Mouse (Mus musculus) neural tube, embryonic 15.5 days (tissue): ENCODE measurements at regions not wholly inside any gene's neighbourhood (a gene's known extent, or its start where the extent isn't known, plus 50 kb on each side); places are given as distances from the start of the nearest gene placed in this dataset.

Experiments used
- ATAC-seq: fragments of 200-750 bp; cut with Nextera tagmentation; 2 replicates; pipeline ENCODE4 v1.8.0; 2017; ENCODE audit warnings: mild to moderate bottlenecking, moderate TSS enrichment, moderate library complexity; ENCODE audit not compliant: low FRiP score
- H3K27ac ChIP-seq: fragments of 300-500 bp; sonication (generic); replicated peaks from 2 replicates; pipeline ENCODE4 v1.5.1; 2015; ENCODE audit warnings: mild to moderate bottlenecking, inconsistent platforms
- H3K27me3 ChIP-seq: fragments of 300-500 bp; sonication (generic); replicated peaks from 2 replicates; pipeline ENCODE4 v1.6.1; 2015; ENCODE audit warnings: inconsistent platforms
- H3K36me3 ChIP-seq: fragments of 300-500 bp; sonication (generic); 2 replicates; pipeline ENCODE4 v1.6.1; 2015; ENCODE audit warnings: inconsistent platforms
- H3K4me1 ChIP-seq: fragments of 300-500 bp; sonication (generic); 2 replicates; pipeline ENCODE4 v1.6.1; 2015; ENCODE audit warnings: inconsistent platforms
- H3K4me2 ChIP-seq: fragments of 300-500 bp; sonication (generic); 2 replicates; pipeline ENCODE4 v1.6.1; 2015; ENCODE audit warnings: inconsistent platforms, mild to moderate bottlenecking, moderate library complexity
- H3K4me3 ChIP-seq: fragments of 300-500 bp; sonication (generic); replicated peaks from 2 replicates; pipeline ENCODE4 v1.5.1; 2015; ENCODE audit warnings: mild to moderate bottlenecking, inconsistent platforms
- H3K9ac ChIP-seq: fragments of 300-500 bp; sonication (generic); replicated peaks from 2 replicates; pipeline ENCODE4 v1.6.1; 2015; ENCODE audit warnings: mild to moderate bottlenecking, inconsistent platforms
- H3K9me3 ChIP-seq: fragments of 300-500 bp; sonication (generic); replicated peaks from 2 replicates; pipeline ENCODE4 v1.6.1; 2016; ENCODE audit warnings: inconsistent platforms
- WGBS: fragments of 180-500 bp; shearing (Covaris S2); methylation state at CpG from one replicate; pipeline ENCODE4 v1.1.7; 2015; ENCODE audit warnings: mixed read lengths; 5-methylcytosine and 5-hydroxymethylcytosine counted together

- 71% methylated on average over 17 of the region's 17 CpGs for WGBS
- peaks cover 9% of the 10 kb centered on the region for H3K4me1 ChIP-seq
- H3K9me3 ChIP-seq: no peaks in the 10 kb centered on the region
- H3K27me3 ChIP-seq: no peaks in the 10 kb centered on the region
- no peak overlapping the region for H3K9ac ChIP-seq
- ATAC-seq: no peak
- no peak overlapping the region for H3K27ac ChIP-seq
- H3K4me3 ChIP-seq: no peak overlapping the region
- no peak overlapping the region for H3K4me2 ChIP-seq
- H3K36me3 ChIP-seq: no peaks in the 10 kb centered on the region
Measured at GRCm38 (mm10) chr16:87783561-87784304, 85.0 kb downstream of the Bach1 start.

- no peak for ATAC-seq
- Histone ChIP-seq H3K27me3 (no peaks in the 10 kb centered on the region), H3K27ac (no peak overlapping the region), H3K9me3 (no peaks in the 10 kb centered on the region), H3K4me3 (no peak overlapping the region), H3K4me1 (peaks cover 10% of the 10 kb centered on the region), H3K36me3 (no peaks in the 10 kb centered on the region), H3K9ac (no peak overlapping the region), H3K4me2 (no peak overlapping the region)
- WGBS: 64% methylated on average over 13 of the region's 13 CpGs
Measured at GRCm38 (mm10) chr16:87784405-87784994, 85.8 kb downstream of the Bach1 start.

- Histone ChIP-seq H3K27me3 (no peaks in the 10 kb centered on the region), H3K9ac (no peak overlapping the region), H3K4me1 (peaks cover 11% of the 10 kb centered on the region), H3K36me3 (no peaks in the 10 kb centered on the region), H3K4me2 (peak overlapping the region; percentile 1; the same call in 1 of the 2 replicates), H3K9me3 (no peaks in the 10 kb centered on the region), H3K4me3 (no peak overlapping the region), H3K27ac (0 out of 2 replicates have a peak overlapping the region, but pooled peaks have one; percentile 18)
- 31% methylated on average over 10 of the region's 10 CpGs for WGBS
- peak; percentile 62 for ATAC-seq
Measured at GRCm38 (mm10) chr16:87789539-87789938, 90.8 kb downstream of the Bach1 start.

GRCm38 (mm10) chr16:87789957-87790356 lies 91.2 kb downstream of the Bach1 start:
- Histone ChIP-seq H3K4me3 (no peak overlapping the region), H3K9me3 (no peaks in the 10 kb centered on the region), H3K4me2 (peak overlapping the region; percentile 1; the same call in 1 of the 2 replicates), H3K27me3 (no peaks in the 10 kb centered on the region), H3K36me3 (no peaks in the 10 kb centered on the region), H3K27ac (0 out of 2 replicates have a peak overlapping the region, but pooled peaks have one; percentile 18), H3K4me1 (peaks cover 11% of the 10 kb centered on the region), H3K9ac (no peak overlapping the region)
- 8% methylated on average over 6 of the region's 6 CpGs for whole genome bisulfite sequencing
- ATAC-seq: peak; percentile 60; the same call in 1 of the 2 replicates

- peak; percentile 88 for ATAC-seq
- WGBS: 10% methylated on average over 20 of the region's 20 CpGs
- Histone ChIP-seq H3K36me3 (no peaks in the 10 kb centered on the region), H3K9me3 (no peaks in the 10 kb centered on the region), H3K9ac (peak overlapping the region; percentile 32; the same call in 1 of the 2 replicates), H3K4me3 (peak overlapping the region; percentile 25), H3K27ac (peak overlapping the region; percentile 46), H3K4me2 (peak overlapping the region; percentile 53), H3K4me1 (peaks cover 14% of the 10 kb centered on the region), H3K27me3 (no peaks in the 10 kb centered on the region)
Measured at GRCm38 (mm10) chr16:87796514-87797248, 97.9 kb downstream of the Bach1 start.

GRCm38 (mm10) chr16:87802317-87802716 lies 103.6 kb downstream of the Bach1 start:
- WGBS: 84% methylated on average over 4 of the region's 4 CpGs
- H3K4me2 ChIP-seq: no peak overlapping the region
- H3K4me1 ChIP-seq: peaks cover 5% of the 10 kb centered on the region
- no peak overlapping the region for H3K4me3 ChIP-seq
- no peaks in the 10 kb centered on the region for H3K36me3 ChIP-seq
- no peak overlapping the region for H3K27ac ChIP-seq
- H3K9me3 ChIP-seq: no peaks in the 10 kb centered on the region
- H3K9ac ChIP-seq: no peak overlapping the region
- no peaks in the 10 kb centered on the region for H3K27me3 ChIP-seq
- ATAC-seq: no peak

- peak; percentile 38; the same call in 1 of the 2 replicates for ATAC-seq
- Histone ChIP-seq H3K4me2 (peak overlapping the region; percentile 16; the same call in 1 of the 2 replicates), H3K36me3 (no peaks in the 10 kb centered on the region), H3K9me3 (no peaks in the 10 kb centered on the region), H3K9ac (no peak overlapping the region), H3K27ac (peak overlapping the region; percentile 37; the same call in 1 of the 2 replicates), H3K4me1 (peaks cover 9% of the 10 kb centered on the region), H3K27me3 (no peaks in the 10 kb centered on the region), H3K4me3 (no peak overlapping the region)
- WGBS: 43% methylated on average over 8 of the region's 8 CpGs
Measured at GRCm38 (mm10) chr16:87817590-87817989, 118.8 kb downstream of the Bach1 start.

GRCm38 (mm10) chr16:87834296-87834695 lies 135.6 kb downstream of the Bach1 start:
- H3K9me3 ChIP-seq: no peaks in the 10 kb centered on the region
- peaks cover 13% of the 10 kb centered on the region for H3K4me1 ChIP-seq
- no peak overlapping the region for H3K4me2 ChIP-seq
- H3K27me3 ChIP-seq: no peaks in the 10 kb centered on the region
- peak; percentile 38; the same call in 1 of the 2 replicates for ATAC-seq
- 43% methylated on average over 7 of the region's 7 CpGs for WGBS
- H3K4me3 ChIP-seq: no peak overlapping the region
- no peak overlapping the region for H3K9ac ChIP-seq
- H3K27ac ChIP-seq: no peak overlapping the region
- no peaks in the 10 kb centered on the region for H3K36me3 ChIP-seq

- WGBS: 12% methylated on average over 16 of the region's 16 CpGs
- Histone ChIP-seq H3K27me3 (no peaks in the 10 kb centered on the region; the same call in 1 of the 2 replicates), H3K9ac (no peak overlapping the region), H3K4me3 (no peak overlapping the region), H3K27ac (peak overlapping the region; percentile 42; the same call in 1 of the 2 replicates), H3K9me3 (no peaks in the 10 kb centered on the region), H3K4me2 (peak overlapping the region; percentile 30; the same call in 1 of the 2 replicates), H3K36me3 (no peaks in the 10 kb centered on the region), H3K4me1 (peaks cover 4% of the 10 kb centered on the region; the same call in 1 of the 2 replicates)
- peak; percentile 87 for ATAC-seq
Measured at GRCm38 (mm10) chr16:87840949-87841546, 142.3 kb downstream of the Bach1 start.
